In the genomic region with DNA sequence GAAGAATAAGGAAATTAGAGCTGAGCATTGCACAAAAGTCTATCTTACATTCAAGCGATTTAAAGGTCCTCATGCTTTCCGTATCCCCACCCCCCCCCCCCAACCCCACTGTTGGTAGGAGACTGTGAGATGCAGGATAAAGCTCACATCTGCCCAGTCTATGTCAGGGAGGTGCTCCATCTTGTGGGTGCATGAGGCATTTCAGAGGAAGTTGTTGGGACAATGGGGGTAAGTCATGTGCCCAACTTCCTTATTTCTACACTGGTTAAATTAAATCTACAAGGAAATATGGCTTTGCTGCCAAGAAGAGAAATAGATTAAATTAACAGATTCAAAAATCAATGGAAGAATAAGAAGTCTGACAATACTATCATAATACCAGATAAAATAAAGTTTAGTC, we compare ENCODE assay signal across 9 mouse cellular contexts. TPM values are rescaled to one million over a fixed set of nuclear protein-coding genes. Genes with fewer than 3 reads are reported as not detected.
DNase-seq lines count a peak whose midpoint lies in the region; ATAC-seq and TF ChIP-seq lines count a peak whose summit lies in the region.
"Had no signal": no experiment of that assay in that cellular context is flagged by ENCODE, and none has a peak within 500 bp of the region (broad histone marks: within the 10 kb centered on the region; RNA-seq: fewer than 3 reads in every experiment).

No protein-coding gene starts in this region.

- H3K4me1 ChIP-seq in heart, embryonic 11.5 days (ENCODE audit: control insufficient read depth, insufficient read depth, low read length), result no peaks in the 10 kb centered on the region
- H3K4me1 ChIP-seq in E14TG2a.4 (replicated peaks; ENCODE audit: low read depth, low read length), result no peaks in the 10 kb centered on the region

- no peak overlapping the region for H3K4me3 ChIP-seq in heart, embryonic 11.5 days (ENCODE audit: low read depth, low read length)
- H3K4me3 ChIP-seq in E14TG2a.4 (replicated peaks; ENCODE audit: low read length), result no peak overlapping the region

- H3K36me3 ChIP-seq in heart, embryonic 11.5 days (ENCODE audit: control insufficient read depth, insufficient read depth, low read length), result no peaks in the 10 kb centered on the region
- H3K36me3 ChIP-seq in E14TG2a.4 (ENCODE audit: insufficient read depth, low read length), result no peaks in the 10 kb centered on the region

- H3K9me3 ChIP-seq in heart, embryonic 11.5 days (replicated peaks; ENCODE audit: control insufficient read depth, low read length), result no peaks in the 10 kb centered on the region
- H3K9me3 ChIP-seq in E14TG2a.4 (ENCODE audit: low read length), result no peaks in the 10 kb centered on the region

- ATAC-seq in heart, embryonic 11.5 days (replicated peaks; ENCODE audit: insufficient number of reproducible peaks, low FRiP score, low TSS enrichment), result no peak
- peak; percentile 87 for ATAC-seq in megakaryocyte-erythroid progenitor cell, adult 5-6 weeks (replicated peaks; ENCODE audit: low FRiP score, low TSS enrichment, poor library complexity, severe bottlenecking)
- ATAC-seq in cerebellum, adult (ENCODE audit: insufficient number of reproducible peaks, low FRiP score, low TSS enrichment), result no peak

- TF ChIP-seq CTCF in E14TG2a.4 (conservative IDR thresholded peaks at IDR 0.05; ENCODE audit: low read length), result peak; percentile 33

- H3K4me2 ChIP-seq in heart, embryonic 11.5 days, result no peak overlapping the region

- no peaks in the 10 kb centered on the region for H3K27me3 ChIP-seq in heart, embryonic 11.5 days (ENCODE audit: control insufficient read depth, insufficient read depth, low read length)
- no peaks in the 10 kb centered on the region for H3K27me3 ChIP-seq in E14TG2a.4 (ENCODE audit: insufficient read depth, low read length)

- intact Hi-C loops in heart, postnatal 10 days (cut with DNase I), result loop anchor here (1.0 kb wide), 2 partner anchors 51 to 93 kb away; no protein-coding TSS in a partner anchor

- peak; percentile 27 to 48 for DNase-seq in heart, postnatal 10 days
- DNase-seq in embryo, embryonic 10 days (ENCODE audit: low spot score), result peak; percentile 45
- no peak for DNase-seq in cerebellum, postnatal 36 days
- no peak for DNase-seq in cerebellum, adult 11-12 months

- WGBS in heart, embryonic 11.5 days (ENCODE audit: insufficient replicate concordance), result 40% methylated on average over 2 of the region's 2 CpGs

- no peak overlapping the region for H3K27ac ChIP-seq in heart, embryonic 11.5 days (ENCODE audit: low read depth, low read length)

- H3K9ac ChIP-seq in heart, embryonic 11.5 days (ENCODE audit: low read depth, low read length), result no peak overlapping the region

RNA-seq across cellular contexts. Expression of gene Slc17a1, which starts 18.0 kb away (rescaled TPM):
- not detected for total RNA-seq in heart, postnatal 10 days (2021)
- polyA plus RNA-seq in heart, embryonic 11.5 days (2014; fragmentation: Nextera tagmentation; extraction: Ambion mirVana), result not detected in 2 replicates
- not detected in 2 replicates for total RNA-seq in megakaryocyte-erythroid progenitor cell, adult 5-6 weeks (2014; fragmentation: Nextera tagmentation)
- total RNA-seq in megakaryocyte-erythroid progenitor cell, adult 5-6 weeks (2017), result not detected in 2 replicates
- polyA plus RNA-seq: lung, embryonic 16.5 days had no signal

RNA-seq across cellular contexts. Expression of gene Slc17a4, which starts 29.3 kb away (rescaled TPM):
- not detected for total RNA-seq in heart, postnatal 10 days (2021)
- not detected in 2 replicates for polyA plus RNA-seq in heart, embryonic 11.5 days (2014; fragmentation: Nextera tagmentation; extraction: Ambion mirVana)
- 1.2 TPM in 2 replicates for total RNA-seq in megakaryocyte-erythroid progenitor cell, adult 5-6 weeks (2014; fragmentation: Nextera tagmentation)
- total RNA-seq in megakaryocyte-erythroid progenitor cell, adult 5-6 weeks (2017), result 1.0 and 1.3 TPM in 2 replicates
- polyA plus RNA-seq: lung, embryonic 16.5 days had no signal

RNA-seq across cellular contexts. Expression of gene Slc17a3, which starts 46.3 kb away (rescaled TPM):
- not detected for total RNA-seq in heart, postnatal 10 days (2021)
- not detected in 2 replicates for polyA plus RNA-seq in heart, embryonic 11.5 days (2014; fragmentation: Nextera tagmentation; extraction: Ambion mirVana)
- not detected in 2 replicates for total RNA-seq in megakaryocyte-erythroid progenitor cell, adult 5-6 weeks (2014; fragmentation: Nextera tagmentation)
- not detected in 2 replicates for total RNA-seq in megakaryocyte-erythroid progenitor cell, adult 5-6 weeks (2017)
- polyA plus RNA-seq: lung, embryonic 16.5 days had no signal

RNA-seq across cellular contexts. Expression of gene Hist1h2ba, which starts 48.4 kb away (rescaled TPM):
- total RNA-seq in heart, postnatal 10 days (2021), result not detected
- not detected in 2 replicates for polyA plus RNA-seq in heart, embryonic 11.5 days (2014; fragmentation: Nextera tagmentation; extraction: Ambion mirVana)
- total RNA-seq in megakaryocyte-erythroid progenitor cell, adult 5-6 weeks (2014; fragmentation: Nextera tagmentation), result not detected in 2 replicates
- not detected in 2 replicates for total RNA-seq in megakaryocyte-erythroid progenitor cell, adult 5-6 weeks (2017)
- polyA plus RNA-seq: lung, embryonic 16.5 days had no signal

RNA-seq across cellular contexts. Expression of gene Hist1h2aa, which starts 48.7 kb away (rescaled TPM):
- not detected for total RNA-seq in heart, postnatal 10 days (2021)
- polyA plus RNA-seq in heart, embryonic 11.5 days (2014; fragmentation: Nextera tagmentation; extraction: Ambion mirVana), result not detected in 2 replicates
- total RNA-seq in megakaryocyte-erythroid progenitor cell, adult 5-6 weeks (2014; fragmentation: Nextera tagmentation), result not detected in 2 replicates
- total RNA-seq in megakaryocyte-erythroid progenitor cell, adult 5-6 weeks (2017), result not detected in 2 replicates
- polyA plus RNA-seq: lung, embryonic 16.5 days had no signal

Comparison
In these comparisons a context has a peak if more than half of its experiments do, and no peak if none do; other contexts are left out.
1. DNase-seq: peak in heart, postnatal 10 days (2 of 2) and embryo, embryonic 10 days (single experiment); none in cerebellum, postnatal 36 days (0 of 2) and cerebellum, adult 11-12 months (single experiment).